Mouse (Mus musculus): Measurements from ENCODE around the gene Gimap8. TPM values are rescaled to one million over a fixed set of nuclear protein-coding genes. Genes with fewer than 3 reads are reported as not detected.

Gimap8 gene
- total RNA-seq, 2 experiments from 2014 or later: 0.74 to 0.95 TPM

- DNase-seq (ENCODE audit: low spot score in 2 of 2): no peak
- intact Hi-C loops (cut with DNase I): no loop called here
These were observed 51.2 kb downstream of the Gimap8 start for GRCm38 (mm10) chr6:48698066-48698856.

- intact Hi-C loops (cut with DNase I): no loop called here
- DNase-seq (ENCODE audit: low spot score in 2 of 2): no peak
These were observed 51.9 kb downstream of the Gimap8 start for GRCm38 (mm10) chr6:48698888-48699287.

- no peak for DNase-seq (ENCODE audit: low spot score in 2 of 2)
- intact Hi-C loops (cut with DNase I): no loop called here
These were observed 53.4 kb downstream of the Gimap8 start for GRCm38 (mm10) chr6:48700251-48701075.

- intact Hi-C loops (cut with DNase I): no loop called here
- no peak for DNase-seq (ENCODE audit: low spot score in 2 of 2)
These were observed 55.1 kb downstream of the Gimap8 start for GRCm38 (mm10) chr6:48702146-48702545.

- no peak for DNase-seq (ENCODE audit: low spot score in 2 of 2)
- intact Hi-C loops (cut with DNase I): no loop called here
These were observed 55.6 kb downstream of the Gimap8 start for GRCm38 (mm10) chr6:48702601-48703000.

- intact Hi-C loops (cut with DNase I): no loop called here
- no peak for DNase-seq (ENCODE audit: low spot score in 2 of 2)
These were observed 57.1 kb downstream of the Gimap8 start for GRCm38 (mm10) chr6:48704146-48704545.

- no peak for DNase-seq (ENCODE audit: low spot score in 2 of 2)
- intact Hi-C loops (cut with DNase I): no loop called here
These were observed 59.1 kb downstream of the Gimap8 start for GRCm38 (mm10) chr6:48706130-48706529.

Other genes with a start within 250 kb of the Gimap8 start
- 10 to 100 TPM; 24.7 to 28.8 TPM for gene Zfp467, start 201.4 kb upstream of the Gimap8 start, total RNA-seq (2021)
- gene Sspo, start 199.0 kb upstream of the Gimap8 start, total RNA-seq (2021): 1 to 10 TPM; 1.0 to 1.2 TPM
- 100 to 1,000 TPM; 418 to 471 TPM for gene Atp6v0e2, start 109.6 kb upstream of the Gimap8 start, total RNA-seq (2021)
- gene Lrrc61, start 92.4 kb upstream of the Gimap8 start, total RNA-seq (2021): 10 to 100 TPM; 31.6 to 43.3 TPM
- gene Rarres2, start 74.4 kb upstream of the Gimap8 start, total RNA-seq (2021): 10 to 100 TPM; 12.5 to 13.1 TPM
- not detected for gene Gm45021, start 57.6 kb upstream of the Gimap8 start, total RNA-seq (2021)
- gene Repin1, start 53.4 kb upstream of the Gimap8 start, total RNA-seq (2021): 10 to 100 TPM; 51.8 to 59.8 TPM
- not detected for gene Gm44965, start 53.3 kb upstream of the Gimap8 start, total RNA-seq (2021)
- gene Zfp775, start 45.2 kb upstream of the Gimap8 start, total RNA-seq (2021): 1 to 10 TPM; 6.6 to 7.6 TPM
- gene AI854703, start 20.5 kb upstream of the Gimap8 start, total RNA-seq (2021): 10 to 100 TPM; 15.9 to 18.0 TPM
- gene Gimap9, start 28.9 kb downstream of the Gimap8 start, total RNA-seq (2021): under 1 TPM; 0.37 to 0.57 TPM
- gene Gimap4, start 37.3 kb downstream of the Gimap8 start, total RNA-seq (2021): under 1 TPM in 1 of 2 experiments, not detected in 1; 0.54 TPM
- gene Gimap6, start 61.0 kb downstream of the Gimap8 start, total RNA-seq (2021): 1 to 10 TPM; 4.8 to 5.9 TPM
- not detected for gene Gm28053, start 71.4 kb downstream of the Gimap8 start, total RNA-seq (2021)
- gene Gimap7, start 71.4 kb downstream of the Gimap8 start, total RNA-seq (2021): not detected
- 1 to 10 TPM; 1.9 to 3.1 TPM for gene Gimap1, start 91.8 kb downstream of the Gimap8 start, total RNA-seq (2021)
- 1 to 10 TPM in 1 of 2 experiments, under 1 TPM in 1; 0.96 to 1.1 TPM for gene Gimap5, start 99.0 kb downstream of the Gimap8 start, total RNA-seq (2021)
- not detected for gene Gimap3, start 123.6 kb downstream of the Gimap8 start, total RNA-seq (2021)
- gene Tmem176a, start 193.7 kb downstream of the Gimap8 start, total RNA-seq (2021): 10 to 100 TPM; 29.4 to 31.1 TPM
- 10 to 100 TPM; 46.4 to 49.6 TPM for gene Tmem176b, start 194.3 kb downstream of the Gimap8 start, total RNA-seq (2021)
- gene Aoc1, start 225.7 kb downstream of the Gimap8 start, total RNA-seq (2021): not detected